Mouse (Mus musculus) liver, postnatal 0 days (tissue): Measurements from ENCODE around the gene Ap1m2.

ENCODE experiments used
- CTCF ChIP-seq: sonication (generic); IDR thresholded peaks from 2 replicates; pipeline ENCODE4 v1.5.1; 2016; ENCODE audit warnings: antibody characterized with exemption, low read depth
- EP300 ChIP-seq: IDR thresholded peaks from 2 replicates; pipeline ENCODE4 v1.6.1; 2016; ENCODE audit warnings: antibody characterized with exemption, low read depth, mild to moderate bottlenecking

DNA sequence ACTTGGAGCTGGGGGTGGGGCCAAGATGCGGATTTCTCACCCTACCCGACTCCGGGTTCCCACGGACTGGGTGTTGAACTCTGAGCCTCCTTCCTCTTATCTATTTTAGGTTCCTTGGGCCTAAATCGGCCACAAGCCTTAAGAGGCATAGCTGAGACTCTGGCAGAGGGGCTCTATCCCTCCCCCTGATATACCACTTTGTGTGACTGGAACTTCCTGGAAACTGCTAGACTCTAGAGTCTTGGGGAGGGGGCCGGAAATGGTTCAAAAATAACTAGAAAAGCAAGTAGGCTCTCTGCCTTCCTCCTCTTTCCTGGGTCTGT, 9.3 kb upstream of the Ap1m2 start:
- no peak for TF ChIP-seq CTCF
- TF ChIP-seq EP300 = no peak
